Mouse (Mus musculus) kidney, embryonic 14.5 days (tissue): Measurements from ENCODE around the gene Kcnma1. TPM values are rescaled to one million over a fixed set of nuclear protein-coding genes. Genes with fewer than 3 reads are reported as not detected.

Experiments used
- ATAC-seq: fragments of 200-750 bp; cut with Nextera tagmentation; 2 replicates; pipeline ENCODE4 v1.8.0; 2017; ENCODE audit warnings: moderate number of reproducible peaks, mild to moderate bottlenecking, moderate TSS enrichment, moderate library complexity; ENCODE audit not compliant: low FRiP score, low TSS enrichment
- H3K27ac ChIP-seq: fragments of 300-500 bp; sonication (generic); 2 replicates; pipeline ENCODE4 v1.5.1; 2014; ENCODE audit warnings: low read depth, mild to moderate bottlenecking, low read length, moderate library complexity, mixed read lengths
- H3K27me3 ChIP-seq: fragments of 300-500 bp; sonication (generic); 2 replicates; pipeline ENCODE4 v1.6.1; 2014; ENCODE audit warnings: mild to moderate bottlenecking, low read length; ENCODE audit not compliant: control insufficient read depth, insufficient read depth
- H3K36me3 ChIP-seq: fragments of 300-500 bp; sonication (generic); 2 replicates; pipeline ENCODE4 v1.6.1; 2014; ENCODE audit warnings: low read length, mixed read lengths; ENCODE audit not compliant: control insufficient read depth, insufficient read depth
- H3K4me1 ChIP-seq: fragments of 300-500 bp; sonication (generic); 2 replicates; pipeline ENCODE4 v1.6.1; 2014; ENCODE audit warnings: low read length, mixed read lengths; ENCODE audit not compliant: control insufficient read depth, insufficient read depth
- H3K4me2 ChIP-seq: fragments of 300-500 bp; sonication (generic); replicated peaks from 2 replicates; pipeline ENCODE4 v1.6.1; 2014; ENCODE audit warnings: low read depth, mild to moderate bottlenecking, low read length
- H3K4me3 ChIP-seq: fragments of 300-500 bp; sonication (generic); 2 replicates; pipeline ENCODE4 v1.5.1; 2014; ENCODE audit warnings: mild to moderate bottlenecking, low read length
- H3K9ac ChIP-seq: fragments of 300-500 bp; sonication (generic); 2 replicates; pipeline ENCODE4 v1.6.1; 2014; ENCODE audit warnings: low read depth, mild to moderate bottlenecking, low read length, moderate library complexity
- H3K9me3 ChIP-seq: fragments of 300-500 bp; sonication (generic); 2 replicates; pipeline ENCODE4 v1.6.1; 2016; ENCODE audit warnings: low read length; ENCODE audit not compliant: control insufficient read depth
- WGBS: fragments of 180-500 bp; shearing (Covaris S2); extraction: QIAGEN DNeasy Blood & Tissue Kit; methylation state at CpG from one replicate; pipeline ENCODE4 v1.1.7; 2014; 5-methylcytosine and 5-hydroxymethylcytosine counted together
- polyA plus RNA-seq: library from polyadenylated mRNA; unstranded; fragments of >200 nt; fragmentation: Nextera tagmentation; extraction: Ambion mirVana; gene quantifications from 2 replicates; pipeline ENCODE4 v1.2.1, GENCODE M21; 2014

Gene Kcnma1
- polyA plus RNA-seq, 1 experiment from 2014 or later = 1.5 TPM

DNA sequence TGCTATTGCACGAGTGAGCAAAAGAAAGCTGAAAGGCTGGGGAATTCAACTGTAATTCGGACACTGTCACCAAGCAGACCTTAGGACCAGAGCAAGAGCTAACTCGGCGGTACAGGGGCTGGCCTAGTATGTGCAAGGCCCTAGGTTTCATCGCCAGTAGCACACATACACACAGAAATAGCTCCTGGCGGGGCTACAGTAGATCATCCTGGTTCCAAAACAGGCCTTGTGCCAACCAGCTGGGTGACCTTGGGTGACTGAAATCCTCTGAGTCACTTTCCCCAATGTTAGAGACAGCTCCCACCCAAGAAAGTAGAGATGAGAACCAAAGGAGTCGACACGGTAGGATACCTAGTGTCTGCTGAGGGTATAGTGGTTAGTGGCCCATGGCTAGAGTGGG lies 72.2 kb downstream of the Kcnma1 start:
- Histone ChIP-seq H3K4me3 (no peak overlapping the region), H3K4me1 (no peaks in the 10 kb centered on the region), H3K9me3 (no peaks in the 10 kb centered on the region), H3K9ac (no peak overlapping the region), H3K4me2 (no peak overlapping the region), H3K27me3 (no peaks in the 10 kb centered on the region), H3K36me3 (no peaks in the 10 kb centered on the region), H3K27ac (no peak overlapping the region)
- no peak for ATAC-seq
- WGBS = 76% methylated on average over 8 of the region's 8 CpGs

DNA sequence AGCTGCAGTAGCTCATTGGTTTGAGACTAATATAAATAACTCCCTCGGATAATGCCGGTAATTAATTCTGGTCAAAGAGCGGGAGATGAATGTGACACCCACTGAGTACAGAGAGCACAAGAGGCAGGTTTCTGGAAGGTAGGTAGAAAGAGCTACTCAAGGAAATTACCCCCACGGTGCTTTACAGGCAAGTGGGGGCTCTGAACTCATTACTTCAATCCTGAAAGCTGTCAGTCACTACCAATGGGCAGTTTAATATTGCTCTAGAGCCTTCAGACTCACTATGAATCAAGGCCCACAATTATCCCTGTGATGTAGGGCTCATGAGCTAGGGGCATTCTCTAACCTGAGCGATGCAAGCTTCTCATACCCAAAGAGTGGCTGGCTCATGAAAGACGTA lies 79.3 kb downstream of the Kcnma1 start:
- 47% methylated on average over 6 of the region's 6 CpGs for WGBS
- Histone ChIP-seq H3K36me3 (no peaks in the 10 kb centered on the region), H3K4me2 (no peak overlapping the region), H3K4me1 (0 out of 2 replicates have a peak, but pooled peaks cover 4% of the 10 kb centered on the region), H3K4me3 (no peak overlapping the region), H3K9me3 (no peaks in the 10 kb centered on the region), H3K27me3 (no peaks in the 10 kb centered on the region; the same call in 1 of the 2 replicates), H3K27ac (no peak overlapping the region), H3K9ac (no peak overlapping the region)
- no peak for ATAC-seq

DNA sequence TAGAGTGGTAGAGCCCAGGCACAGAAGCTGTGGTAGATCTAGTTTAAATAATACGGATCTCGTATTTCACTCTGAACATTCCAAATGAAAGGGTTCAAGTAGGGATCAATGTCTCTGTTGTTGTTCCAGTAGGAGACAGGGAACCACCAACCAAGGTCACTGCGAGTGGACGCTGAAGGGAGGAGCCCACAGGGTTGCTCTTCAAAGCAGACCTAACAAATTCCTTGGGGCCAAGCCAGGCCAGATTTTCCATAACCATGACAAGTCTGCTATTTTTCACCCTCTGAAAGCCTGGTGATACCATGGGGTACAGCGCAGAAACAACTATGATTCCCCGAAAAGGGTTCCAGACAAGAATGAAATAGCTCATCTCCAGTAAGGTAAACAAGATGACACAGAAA lies 82.6 kb downstream of the Kcnma1 start:
- H3K27me3 ChIP-seq = no peaks in the 10 kb centered on the region; the same call in 1 of the 2 replicates
- ATAC-seq = no peak
- no peak overlapping the region for H3K4me2 ChIP-seq
- H3K4me1 ChIP-seq = 0 out of 2 replicates have a peak, but pooled peaks cover 4% of the 10 kb centered on the region
- no peaks in the 10 kb centered on the region for H3K36me3 ChIP-seq
- no peak overlapping the region for H3K9ac ChIP-seq
- no peak overlapping the region for H3K4me3 ChIP-seq
- H3K9me3 ChIP-seq = no peaks in the 10 kb centered on the region
- 53% methylated on average over 6 of the region's 6 CpGs for WGBS
- no peak overlapping the region for H3K27ac ChIP-seq

DNA sequence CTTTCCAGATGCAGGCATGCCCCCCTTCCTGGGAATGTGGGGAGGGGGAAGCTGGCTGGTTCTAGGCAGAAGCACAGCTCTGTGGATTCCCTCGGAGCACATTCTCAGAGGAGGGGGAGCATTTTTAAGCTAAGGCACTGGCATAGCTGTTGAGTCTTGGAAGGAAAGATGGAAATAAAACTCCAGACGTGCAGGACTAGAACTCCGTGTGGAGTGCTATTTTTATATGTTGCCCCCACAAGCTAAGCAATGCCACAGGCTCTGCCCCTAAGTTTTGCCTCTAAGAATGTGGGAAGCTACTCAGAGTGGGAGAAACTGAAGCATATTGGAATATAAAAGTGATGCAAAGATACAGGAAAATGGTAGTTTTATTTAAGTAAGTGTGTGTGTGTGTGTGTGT lies 85.1 kb downstream of the Kcnma1 start:
- Histone ChIP-seq H3K27me3 (no peaks in the 10 kb centered on the region), H3K4me3 (no peak overlapping the region), H3K4me1 (0 out of 2 replicates have a peak, but pooled peaks cover 4% of the 10 kb centered on the region), H3K36me3 (no peaks in the 10 kb centered on the region), H3K4me2 (no peak overlapping the region), H3K27ac (no peak overlapping the region), H3K9ac (no peak overlapping the region), H3K9me3 (no peaks in the 10 kb centered on the region)
- no peak for ATAC-seq
- WGBS = 76% methylated on average over 3 of the region's 3 CpGs

DNA sequence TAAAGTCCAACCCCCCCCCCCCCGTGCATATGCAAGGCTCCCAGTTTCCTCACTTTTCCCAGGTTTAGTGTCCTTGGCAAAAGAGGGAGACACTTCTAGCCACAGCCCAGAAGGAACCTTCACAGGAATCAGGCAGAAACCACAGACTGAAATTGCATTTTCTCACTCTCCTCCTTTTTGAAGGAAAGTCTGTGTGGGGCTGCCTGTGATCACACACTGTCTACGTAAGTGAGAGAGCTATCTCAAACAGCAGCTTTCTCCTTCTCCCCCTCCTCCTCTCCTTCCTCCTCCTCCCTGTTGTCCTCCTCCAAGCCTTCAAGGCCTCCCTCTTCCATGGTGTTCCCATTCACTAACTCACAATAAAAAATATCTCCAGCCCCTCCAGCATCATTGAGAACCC lies 90.9 kb downstream of the Kcnma1 start:
- Histone ChIP-seq H3K27me3 (no peaks in the 10 kb centered on the region), H3K4me3 (no peak overlapping the region), H3K27ac (no peak overlapping the region), H3K9ac (no peak overlapping the region), H3K4me1 (no peaks in the 10 kb centered on the region), H3K9me3 (no peaks in the 10 kb centered on the region), H3K36me3 (no peaks in the 10 kb centered on the region), H3K4me2 (no peak overlapping the region)
- WGBS = 85% methylated on average over 2 of the region's 2 CpGs
- ATAC-seq = no peak

DNA sequence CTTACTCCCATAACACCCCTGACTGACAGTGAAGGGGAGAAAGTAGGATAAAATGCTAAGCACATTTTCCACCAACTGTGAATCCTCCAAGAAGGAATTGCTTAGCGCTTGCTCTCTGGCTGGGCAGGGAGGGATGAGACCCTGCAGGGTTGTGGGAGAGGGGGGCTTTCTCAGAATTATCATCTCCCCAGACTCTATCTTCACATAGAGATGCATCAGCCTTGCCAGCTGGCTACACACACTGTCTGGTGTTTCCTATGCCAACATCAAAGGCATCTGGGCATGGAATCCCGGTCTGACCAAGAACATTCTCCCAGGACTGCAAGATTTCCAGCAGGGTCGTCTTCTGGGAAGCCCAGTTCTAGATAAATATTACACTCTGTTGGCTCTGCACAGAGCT lies 91.5 kb downstream of the Kcnma1 start:
- Histone ChIP-seq H3K27ac (no peak overlapping the region), H3K9ac (no peak overlapping the region), H3K4me2 (no peak overlapping the region), H3K27me3 (no peaks in the 10 kb centered on the region), H3K4me1 (no peaks in the 10 kb centered on the region), H3K9me3 (no peaks in the 10 kb centered on the region), H3K36me3 (no peaks in the 10 kb centered on the region), H3K4me3 (no peak overlapping the region)
- ATAC-seq = no peak
- WGBS = 91% methylated on average over 3 of the region's 3 CpGs

DNA sequence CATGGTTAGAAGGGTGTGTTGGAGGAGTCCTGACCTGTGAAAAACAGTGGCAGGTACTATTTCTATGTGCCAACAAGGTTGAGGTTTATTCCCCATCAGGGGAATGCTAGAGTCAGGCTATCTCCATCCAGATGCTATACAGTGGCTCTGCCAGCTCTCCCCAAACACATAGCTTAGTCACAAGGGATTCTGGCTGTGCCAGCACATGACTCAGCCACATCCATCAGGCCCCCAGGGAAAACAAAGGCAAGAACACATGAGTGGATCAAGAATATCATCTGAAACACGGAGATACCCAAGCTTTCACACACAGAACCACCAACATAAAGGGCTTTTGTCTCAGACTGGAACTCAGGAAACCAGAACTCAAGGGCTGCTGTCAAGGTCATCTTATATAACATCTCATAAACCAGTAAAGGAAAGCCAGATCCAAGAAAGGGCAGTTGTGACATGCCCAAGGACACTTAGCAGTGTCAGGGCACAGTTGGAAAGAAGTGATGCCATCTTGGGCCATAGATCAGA lies 103.1 kb downstream of the Kcnma1 start:
- no peak for ATAC-seq
- Histone ChIP-seq H3K9me3 (no peaks in the 10 kb centered on the region), H3K4me2 (no peak overlapping the region), H3K4me1 (no peaks in the 10 kb centered on the region), H3K4me3 (no peak overlapping the region), H3K27ac (no peak overlapping the region), H3K27me3 (no peaks in the 10 kb centered on the region), H3K36me3 (no peaks in the 10 kb centered on the region), H3K9ac (no peak overlapping the region)
- WGBS = 68% methylated on average over 1 of the region's 1 CpGs

DNA sequence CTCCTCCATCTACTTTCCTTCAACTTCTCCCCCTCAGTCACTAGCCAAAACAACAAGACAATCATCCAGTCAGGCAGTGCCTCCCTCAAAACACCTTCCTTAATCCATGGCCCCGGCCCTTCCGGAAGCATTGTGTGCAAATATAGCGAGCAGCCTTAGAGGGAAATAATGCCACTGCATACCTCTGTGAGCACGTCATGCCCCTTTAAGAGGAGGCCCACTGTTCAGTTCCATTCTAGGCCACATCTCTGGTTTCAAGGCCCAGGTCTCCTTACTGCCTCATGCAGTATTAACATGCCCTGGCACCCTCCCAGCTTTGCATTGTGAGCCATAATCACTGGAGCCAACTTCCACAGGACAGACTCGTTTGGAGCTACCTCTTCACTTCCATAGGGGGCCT lies 105.7 kb downstream of the Kcnma1 start:
- no peak for ATAC-seq
- Histone ChIP-seq H3K27ac (no peak overlapping the region), H3K9ac (0 out of 2 replicates have a peak overlapping the region, but pooled peaks have one; percentile 12), H3K36me3 (no peaks in the 10 kb centered on the region), H3K4me2 (no peak overlapping the region), H3K9me3 (no peaks in the 10 kb centered on the region), H3K27me3 (no peaks in the 10 kb centered on the region), H3K4me1 (no peaks in the 10 kb centered on the region), H3K4me3 (no peak overlapping the region)
- 86% methylated on average over 5 of the region's 5 CpGs for WGBS

DNA sequence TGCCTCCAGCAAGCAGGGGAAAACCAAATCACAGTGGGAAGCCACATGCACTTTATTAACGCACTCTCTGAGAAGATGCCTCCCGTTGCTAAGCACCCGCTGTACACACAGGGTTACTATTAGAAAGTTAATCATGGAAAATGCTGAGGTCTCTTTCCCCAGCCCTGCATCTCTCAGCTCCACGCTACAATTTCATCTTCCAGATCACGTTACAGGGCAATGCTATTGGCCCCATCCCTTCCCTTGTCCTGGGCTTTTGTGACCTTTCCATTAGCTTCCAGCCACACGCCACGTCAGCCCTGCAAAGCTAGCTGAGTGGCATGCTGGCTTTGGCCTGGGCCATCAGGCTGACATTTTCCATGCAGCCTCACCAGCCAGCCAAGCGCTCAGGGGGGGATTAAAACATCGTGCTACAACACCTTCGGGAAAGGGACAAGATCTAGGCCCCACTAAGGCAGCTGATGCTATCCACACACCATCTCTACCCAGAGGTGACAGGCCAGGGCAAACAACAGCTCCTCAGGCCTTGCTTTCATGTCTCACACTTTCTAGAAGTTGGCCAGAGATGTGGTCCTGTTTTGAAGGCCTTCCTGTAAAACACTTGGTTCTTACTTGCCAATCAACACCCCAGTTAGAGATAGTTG lies 111.5 kb downstream of the Kcnma1 start:
- Histone ChIP-seq H3K9me3 (no peaks in the 10 kb centered on the region), H3K36me3 (no peaks in the 10 kb centered on the region), H3K27ac (no peak overlapping the region), H3K4me1 (no peaks in the 10 kb centered on the region), H3K9ac (no peak overlapping the region), H3K4me3 (no peak overlapping the region), H3K4me2 (no peak overlapping the region), H3K27me3 (no peaks in the 10 kb centered on the region; the same call in 1 of the 2 replicates)
- no peak for ATAC-seq
- 37% methylated on average over 10 of the region's 10 CpGs for whole genome bisulfite sequencing
